Mouse (Mus musculus) bone marrow macrophage, adult 2 months (primary cell): Measurements from ENCODE around the gene Olfr1418.

ENCODE experiments used
- CTCF ChIP-seq: IDR thresholded peaks from 2 replicates; pipeline ENCODE4 v1.5.1; 2012; ENCODE audit warnings: low read depth, mild to moderate bottlenecking, low read length, moderate library complexity
- POLR2A ChIP-seq: IDR thresholded peaks from 2 replicates; pipeline ENCODE4 v1.6.1; 2012; ENCODE audit warnings: mild to moderate bottlenecking, low read depth, low read length, borderline replicate concordance

DNA sequence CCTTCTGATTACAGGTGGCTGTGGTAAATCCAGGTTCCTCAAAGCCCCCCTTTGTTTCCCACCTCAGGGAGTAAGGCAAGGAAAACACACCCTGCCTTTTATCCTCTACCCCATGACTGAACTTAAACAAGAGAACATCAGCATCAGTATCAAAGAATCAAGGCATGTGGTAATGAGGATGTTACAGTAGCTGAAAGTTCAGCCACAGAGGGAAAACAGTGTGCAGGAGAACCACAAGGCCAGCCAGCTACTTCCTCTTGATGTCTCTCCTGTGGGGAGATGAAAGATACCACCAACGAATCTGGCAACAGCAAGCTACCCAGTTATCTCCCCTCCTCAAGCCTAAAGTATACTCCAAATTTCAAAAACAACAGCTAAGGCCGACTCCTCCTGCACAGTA is 53.6 kb downstream of the Olfr1418 start:
- no peak for TF ChIP-seq POLR2A
- no peak for TF ChIP-seq CTCF
